Mouse (Mus musculus): ENCODE measurements around the gene Asz1. TPM values are rescaled to one million over a fixed set of nuclear protein-coding genes. Genes with fewer than 3 reads are reported as not detected.

Gene Asz1
- polyA plus RNA-seq, 1 experiment from 2014 or later, result 9.2 TPM

DNA sequence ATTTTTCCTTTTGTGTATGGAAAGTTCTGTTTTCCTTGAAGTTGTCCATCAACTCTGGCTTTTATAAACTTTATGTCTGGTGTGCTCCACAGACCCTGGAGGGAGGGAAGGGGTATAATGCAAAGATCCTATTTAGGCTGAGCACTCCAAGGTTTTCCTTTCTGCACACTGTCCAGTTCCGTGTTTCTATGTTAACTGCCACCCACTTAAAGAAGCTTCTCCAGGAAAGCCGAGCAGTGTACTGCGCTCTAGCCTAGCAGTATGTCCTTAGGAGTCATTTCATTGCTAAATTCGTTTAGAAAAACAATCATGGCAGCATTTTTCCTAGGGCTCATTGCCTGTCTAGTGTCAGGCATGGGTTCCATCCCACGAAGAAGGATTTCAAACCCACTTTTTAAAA, 65.7 kb downstream of the Asz1 start:
- Histone ChIP-seq H3K4me2 (no peak overlapping the region), H3K9ac (no peak overlapping the region), H3K9me3 (ENCODE audit: low read depth, low read length) (no peaks in the 10 kb centered on the region), H3K27ac (ENCODE audit: low read depth) (no peak overlapping the region), H3K4me3 (ENCODE audit: low read depth, low read length) (no peak overlapping the region), H3K27me3 (ENCODE audit: insufficient read depth, low read length) (no peaks in the 10 kb centered on the region), H3K36me3 (ENCODE audit: insufficient read depth) (no peaks in the 10 kb centered on the region), H3K4me1 (ENCODE audit: insufficient read depth) (no peaks in the 10 kb centered on the region)
- DNase-seq, result no peak
- TF ChIP-seq CTCF (IDR thresholded peaks at IDR 0.05; ENCODE audit: low read depth), result no peak
- 72% methylated on average over 5 of the region's 5 CpGs for WGBS
- ATAC-seq (ENCODE audit: insufficient read depth), result no peak

DNA sequence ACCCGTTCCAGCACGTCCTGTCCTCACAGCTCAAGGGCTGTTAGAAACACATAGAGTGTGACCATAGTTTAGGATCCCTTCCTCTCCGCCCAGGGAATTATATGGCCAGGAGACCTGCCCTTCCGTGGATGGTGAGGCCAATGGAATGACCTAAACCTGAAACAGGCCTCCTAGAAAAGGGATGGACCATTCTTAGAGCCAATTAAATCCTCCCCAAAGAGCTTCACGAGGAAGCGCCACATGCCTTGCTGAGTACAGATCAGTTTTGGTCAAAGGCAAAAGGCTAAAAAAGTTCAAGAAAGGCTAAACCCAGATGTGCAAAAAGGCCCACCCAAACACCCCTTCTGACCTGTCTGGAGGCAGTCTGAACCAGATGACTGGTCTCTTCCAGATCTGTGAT, 76.6 kb downstream of the Asz1 start:
- Histone ChIP-seq H3K4me2 (peak overlapping the region; percentile 80), H3K4me3 (ENCODE audit: low read depth, low read length) (peak overlapping the region; percentile 54), H3K4me1 (ENCODE audit: insufficient read depth) (0 out of 2 replicates have a peak, but pooled peaks cover 7% of the 10 kb centered on the region), H3K36me3 (ENCODE audit: insufficient read depth) (no peaks in the 10 kb centered on the region), H3K27ac (ENCODE audit: low read depth) (peak overlapping the region; percentile 93), H3K9ac (peak overlapping the region; percentile 69; the same call in 1 of the 2 replicates), H3K9me3 (ENCODE audit: low read depth, low read length) (no peaks in the 10 kb centered on the region), H3K27me3 (ENCODE audit: insufficient read depth, low read length) (peaks cover 27% of the 10 kb centered on the region)
- no peak for TF ChIP-seq CTCF (IDR thresholded peaks at IDR 0.05; ENCODE audit: low read depth)
- WGBS, result 27% methylated on average over 6 of the region's 6 CpGs
- no peak for DNase-seq
- ATAC-seq (ENCODE audit: insufficient read depth), result no peak

DNA sequence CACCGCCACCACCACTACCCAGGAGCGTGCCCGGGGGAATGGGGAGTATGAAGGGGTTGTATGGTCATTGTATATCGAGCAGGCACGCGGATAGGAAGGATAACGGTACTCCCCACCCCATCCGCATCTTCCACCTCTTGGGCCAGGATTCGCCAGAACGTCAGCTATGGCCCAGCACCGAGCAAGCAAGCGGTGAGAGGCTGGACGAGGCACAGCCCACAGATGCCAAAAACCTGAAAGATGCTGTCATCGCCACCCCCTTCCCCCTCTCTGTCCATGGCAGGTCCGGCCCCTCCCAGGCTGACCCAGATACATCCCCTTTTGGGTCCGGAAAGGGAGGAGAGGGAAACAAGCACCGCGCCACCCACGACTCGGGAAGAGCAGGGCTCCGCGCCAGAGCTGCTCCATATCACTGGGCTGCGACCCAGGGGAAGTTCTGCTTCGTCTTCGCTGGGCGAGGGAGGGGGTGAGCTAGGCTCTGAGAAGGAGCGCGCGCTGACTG, 77.3 kb downstream of the Asz1 start:
- peaks cover 27% of the 10 kb centered on the region for H3K27me3 ChIP-seq (ENCODE audit: insufficient read depth, low read length)
- peak overlapping the region; percentile 54 for H3K4me3 ChIP-seq (ENCODE audit: low read depth, low read length)
- 0% methylated on average over 29 of the region's 29 CpGs for WGBS
- H3K9ac ChIP-seq, result peak overlapping the region; percentile 69; the same call in 1 of the 2 replicates
- no peaks in the 10 kb centered on the region for H3K36me3 ChIP-seq (ENCODE audit: insufficient read depth)
- H3K4me2 ChIP-seq, result peak overlapping the region; percentile 80
- H3K9me3 ChIP-seq (ENCODE audit: low read depth, low read length), result no peaks in the 10 kb centered on the region
- DNase-seq, result peak; percentile 95
- no peak for TF ChIP-seq CTCF (IDR thresholded peaks at IDR 0.05; ENCODE audit: low read depth)
- H3K27ac ChIP-seq (ENCODE audit: low read depth), result peak overlapping the region; percentile 93
- ATAC-seq (ENCODE audit: insufficient read depth), result peak; percentile 93
- 0 out of 2 replicates have a peak, but pooled peaks cover 7% of the 10 kb centered on the region for H3K4me1 ChIP-seq (ENCODE audit: insufficient read depth)

DNA sequence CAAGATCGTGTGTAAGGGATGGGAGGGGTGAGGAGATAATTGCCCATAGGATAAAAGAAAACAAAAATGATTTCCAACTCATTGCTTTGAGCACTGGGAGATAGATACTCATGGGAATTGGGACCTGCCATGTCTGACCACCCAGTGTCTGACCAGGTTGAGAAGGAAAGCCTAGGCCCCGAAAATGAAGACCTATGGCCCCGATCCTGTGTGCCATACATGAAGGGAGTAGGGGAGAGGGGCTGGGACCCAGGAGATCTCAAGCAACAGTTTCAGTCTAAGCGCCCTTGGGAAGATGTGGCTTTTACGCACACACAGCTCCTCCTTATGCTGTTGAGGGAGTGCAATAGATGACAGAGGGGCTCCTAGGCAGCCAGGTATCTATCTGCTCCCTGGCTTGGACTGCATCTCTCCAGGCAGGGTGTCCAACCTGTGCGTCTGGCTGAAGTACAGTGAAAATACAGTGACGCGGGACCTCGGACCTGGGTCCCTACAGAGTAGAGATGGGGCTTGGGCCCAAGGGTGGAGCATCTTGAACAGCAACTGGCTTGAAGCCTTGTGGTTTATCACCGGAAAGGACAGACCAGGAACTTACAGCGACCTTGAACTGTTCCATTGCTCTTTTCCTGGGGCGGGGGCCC, 77.9 kb downstream of the Asz1 start:
- peak overlapping the region; percentile 54 for H3K4me3 ChIP-seq (ENCODE audit: low read depth, low read length)
- peaks cover 27% of the 10 kb centered on the region for H3K27me3 ChIP-seq (ENCODE audit: insufficient read depth, low read length)
- 10% methylated on average over 12 of the region's 12 CpGs for WGBS
- no peak for TF ChIP-seq CTCF (IDR thresholded peaks at IDR 0.05; ENCODE audit: low read depth)
- ATAC-seq (ENCODE audit: insufficient read depth) (no peak; the same call in 1 of the 2 replicates), DNase-seq (peak; percentile 31)
- H3K4me1 ChIP-seq (ENCODE audit: insufficient read depth), result 0 out of 2 replicates have a peak, but pooled peaks cover 7% of the 10 kb centered on the region
- no peaks in the 10 kb centered on the region for H3K9me3 ChIP-seq (ENCODE audit: low read depth, low read length)
- peak overlapping the region; percentile 69 for H3K9ac ChIP-seq
- H3K27ac ChIP-seq (ENCODE audit: low read depth), result peak overlapping the region; percentile 93
- no peaks in the 10 kb centered on the region for H3K36me3 ChIP-seq (ENCODE audit: insufficient read depth)
- H3K4me2 ChIP-seq, result peak overlapping the region; percentile 80

DNA sequence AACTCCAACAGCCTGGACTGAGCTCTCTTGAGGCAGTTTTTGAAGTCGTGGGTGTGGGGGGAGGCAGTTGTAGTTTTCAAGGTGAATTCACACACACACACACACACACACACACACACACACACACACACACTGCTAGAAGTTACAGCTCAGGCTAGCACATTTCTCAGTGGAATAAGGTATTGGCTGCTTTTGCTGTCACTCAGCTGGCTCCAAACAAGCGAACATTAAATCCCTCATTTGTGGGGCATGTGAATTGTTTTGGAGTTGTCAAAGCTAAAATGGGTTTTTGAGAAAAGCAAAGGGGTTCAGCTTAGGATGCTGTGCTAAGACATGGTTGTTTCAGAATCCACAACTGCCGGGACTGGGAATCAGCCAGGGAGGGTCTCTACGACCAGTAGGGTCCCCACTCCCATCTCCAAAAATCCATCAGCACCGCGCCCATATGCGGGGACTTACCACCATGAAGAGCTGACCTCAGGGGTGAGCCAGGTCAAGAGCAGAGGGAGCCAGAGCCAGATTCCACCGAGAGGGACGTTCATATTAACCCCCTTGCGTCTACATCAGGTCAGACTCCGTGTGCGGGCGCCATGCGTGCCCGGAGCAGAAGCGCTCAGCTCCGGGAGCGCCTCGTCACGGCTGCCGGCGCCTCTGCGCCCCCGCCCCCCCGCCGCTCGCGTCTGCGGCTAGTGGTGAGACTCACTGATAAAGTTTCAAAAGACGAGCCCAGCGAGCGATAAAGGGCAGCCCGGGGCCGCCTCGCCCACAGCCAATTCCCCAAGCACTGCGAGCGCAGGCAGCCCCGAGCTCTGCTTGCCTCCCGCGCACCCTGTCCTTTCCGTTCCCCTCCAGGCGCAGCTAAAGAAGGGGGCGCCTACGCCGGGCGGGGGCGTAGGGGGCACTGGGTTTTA, 78.9 kb downstream of the Asz1 start, which contains the start of gene Wnt2:
Wnt2 (minus strand) TSS at position 840 of the 911 bp plus-strand sequence.
- Histone ChIP-seq H3K4me1 (ENCODE audit: insufficient read depth) (0 out of 2 replicates have a peak, but pooled peaks cover 7% of the 10 kb centered on the region), H3K27me3 (ENCODE audit: insufficient read depth, low read length) (peaks cover 27% of the 10 kb centered on the region), H3K9ac (peak within 1 kb of the TSS; percentile 69), H3K9me3 (ENCODE audit: low read depth, low read length) (no peaks in the 10 kb centered on the region), H3K4me3 (ENCODE audit: low read depth, low read length) (peak within 1 kb of the TSS; percentile 54), H3K36me3 (ENCODE audit: insufficient read depth) (no peaks in the 10 kb centered on the region), H3K27ac (ENCODE audit: low read depth) (peak within 1 kb of the TSS; percentile 93), H3K4me2 (peak within 1 kb of the TSS; percentile 80)
- peak; percentile 23 for ATAC-seq (ENCODE audit: insufficient read depth)
- peak; percentile 74 for DNase-seq
- WGBS, result under 1% methylated on average over 47 of the region's 47 CpGs
- TF ChIP-seq CTCF (IDR thresholded peaks at IDR 0.05; ENCODE audit: low read depth), result no peak

DNA sequence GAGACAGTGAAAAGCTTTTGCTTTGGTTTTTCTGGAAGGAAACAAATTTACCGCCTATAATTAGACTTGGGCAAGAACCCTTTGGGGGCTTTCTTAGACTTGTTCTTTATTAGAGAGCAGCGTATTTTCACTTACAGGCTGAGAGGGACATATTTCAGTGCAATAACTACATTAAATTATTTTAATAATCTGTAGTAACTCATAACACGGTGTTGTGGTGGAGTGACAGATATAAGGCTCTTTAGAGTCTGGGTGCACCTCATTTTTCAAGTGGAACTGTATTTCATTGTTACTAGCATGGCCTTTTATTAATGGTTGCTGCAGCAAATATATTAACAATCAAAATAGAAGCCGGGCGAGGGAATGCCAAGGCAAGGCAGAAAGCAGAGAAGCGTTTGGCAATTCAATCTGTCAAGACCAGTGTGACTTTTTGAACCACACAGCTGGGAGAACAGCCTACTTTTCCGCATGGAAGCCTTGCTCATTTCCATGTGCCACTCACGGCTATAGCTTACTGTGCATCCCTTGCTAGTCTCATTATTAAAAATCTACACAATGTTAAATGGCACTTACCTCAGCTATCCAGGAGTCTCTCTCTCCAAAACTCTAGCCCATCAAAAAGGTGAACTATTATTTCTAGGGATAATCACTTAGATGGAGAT, 84.6 kb downstream of the Asz1 start:
- H3K4me2 ChIP-seq, result no peak overlapping the region
- H3K9ac ChIP-seq, result no peak overlapping the region
- no peak overlapping the region for H3K4me3 ChIP-seq (ENCODE audit: low read depth, low read length)
- no peak for TF ChIP-seq CTCF (IDR thresholded peaks at IDR 0.05; ENCODE audit: low read depth)
- no peak for DNase-seq
- 0 out of 2 replicates have a peak, but pooled peaks cover 3% of the 10 kb centered on the region for H3K36me3 ChIP-seq (ENCODE audit: insufficient read depth)
- WGBS, result 74% methylated on average over 8 of the region's 8 CpGs
- no peaks in the 10 kb centered on the region for H3K4me1 ChIP-seq (ENCODE audit: insufficient read depth)
- H3K27ac ChIP-seq (ENCODE audit: low read depth), result no peak overlapping the region
- ATAC-seq (ENCODE audit: insufficient read depth), result no peak
- H3K27me3 ChIP-seq (ENCODE audit: insufficient read depth, low read length), result no peaks in the 10 kb centered on the region
- no peaks in the 10 kb centered on the region for H3K9me3 ChIP-seq (ENCODE audit: low read depth, low read length)
